Mouse (Mus musculus): ENCODE results near the gene Liph.

- no peak for TF ChIP-seq NANOG (IDR thresholded peaks at IDR 0.05; ENCODE audit: borderline replicate concordance, low read length)
- no peak for TF ChIP-seq CTCF (conservative IDR thresholded peaks at IDR 0.05; ENCODE audit: low read length)
Observed at GRCm38 (mm10) chr16:21971446-21971845, 24.0 kb downstream of the Liph start.

Data from E14TG2a.4 (cell line).